Mouse (Mus musculus): ENCODE data around the gene Gm3020. TPM values are rescaled to one million over a fixed set of nuclear protein-coding genes. Genes with fewer than 3 reads are reported as not detected.
"Not testable (repeated sequence)": the region's sequence is repeated elsewhere in the genome, so short reads cannot be mapped to it uniquely, and the experiment has no call there.

Gm3020 gene
- 21.2 and 26.3 TPM in 2 replicates for polyA plus RNA-seq (2014; fragmentation: Nextera tagmentation; extraction: Ambion mirVana)

DNA sequence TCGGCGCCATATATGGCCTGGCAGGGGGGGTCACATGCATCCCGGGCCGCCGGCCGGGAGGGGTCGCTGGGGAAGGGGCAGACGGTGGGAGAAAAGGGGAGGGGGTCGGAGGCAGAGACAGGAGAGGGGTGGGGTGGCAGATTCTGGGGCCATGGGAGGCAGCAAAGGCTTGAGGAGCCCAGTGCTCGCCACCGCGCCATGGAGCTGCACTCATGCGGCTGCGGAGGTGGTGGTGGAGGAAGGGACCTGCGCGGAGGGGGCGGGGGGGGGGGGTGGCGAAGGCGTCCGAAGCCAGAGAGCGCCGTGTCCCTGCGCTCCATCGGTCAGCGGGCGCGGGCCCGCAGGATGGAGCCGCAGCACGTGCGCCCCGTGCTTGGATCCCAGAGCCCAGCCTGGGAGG lies at the start of gene Gm3020:
Gm3020 (plus strand) TSS at position 301 of the 400 bp plus-strand sequence.
- not testable (repeated sequence) for H3K9ac ChIP-seq (replicated peaks; ENCODE audit: low read depth, low read length); H3K27me3 ChIP-seq (ENCODE audit: control insufficient read depth, insufficient read depth, low read length); ATAC-seq (ENCODE audit: low read depth); H3K4me3 ChIP-seq (ENCODE audit: low read depth, low read length); H3K36me3 ChIP-seq (ENCODE audit: control insufficient read depth, insufficient read depth, low read length); H3K27ac ChIP-seq (ENCODE audit: low read depth, low read length); H3K9me3 ChIP-seq (ENCODE audit: control insufficient read depth, low read length); H3K4me1 ChIP-seq (ENCODE audit: control insufficient read depth, insufficient read depth, low read length); H3K4me2 ChIP-seq (ENCODE audit: low read depth, low read length)
- no CpG with 5 or more reads among the region's 32 CpGs for WGBS

DNA sequence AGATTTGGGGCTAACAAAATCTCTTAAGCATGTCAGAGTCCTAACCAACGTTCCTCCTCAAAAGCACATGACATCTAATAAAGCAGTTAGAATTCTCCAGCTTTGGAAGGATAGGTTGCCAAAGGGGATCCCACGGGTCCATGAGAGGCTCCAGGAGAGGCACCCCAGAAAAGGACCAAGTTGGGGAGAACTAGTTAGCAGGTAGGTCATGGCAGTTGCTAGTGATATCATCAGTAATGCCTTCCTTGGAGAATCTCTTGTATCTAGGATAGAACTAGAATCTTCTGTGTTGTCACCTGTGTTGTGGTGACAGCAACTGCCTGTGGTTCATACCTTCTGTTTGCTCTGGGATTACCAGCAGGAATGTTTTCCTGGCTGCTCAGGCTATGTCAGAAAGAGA lies 17.6 kb upstream of the Gm3020 start, which contains the start of gene Gm3012:
Gm3012 (plus strand) TSS at position 301 of the 400 bp plus-strand sequence.
- not testable (repeated sequence) for H3K9ac ChIP-seq (replicated peaks; ENCODE audit: low read depth, low read length); H3K27me3 ChIP-seq (ENCODE audit: control insufficient read depth, insufficient read depth, low read length); H3K27ac ChIP-seq (ENCODE audit: low read depth, low read length); H3K4me3 ChIP-seq (ENCODE audit: low read depth, low read length); ATAC-seq (ENCODE audit: low read depth); H3K4me1 ChIP-seq (ENCODE audit: control insufficient read depth, insufficient read depth, low read length); H3K4me2 ChIP-seq (ENCODE audit: low read depth, low read length); H3K36me3 ChIP-seq (ENCODE audit: control insufficient read depth, insufficient read depth, low read length); H3K9me3 ChIP-seq (ENCODE audit: control insufficient read depth, low read length)
- WGBS, result no CpG with 5 or more reads among the region's 2 CpGs

GRCm38 (mm10) chr14:3688483-3688882 lies 36.7 kb downstream of the Gm3020 start, which contains the start of gene Gm3043:
Gm3043 (plus strand) TSS chr14:3688783.
- no CpG with 5 or more reads among the region's 3 CpGs for WGBS
- not testable (repeated sequence) for ATAC-seq (ENCODE audit: low read depth)

More at GRCm38 (mm10) chr14:3688483-3688882, 36.7 kb downstream of the Gm3020 start, which contains the start of gene Gm3043:
- H3K27me3 ChIP-seq (ENCODE audit: control insufficient read depth, insufficient read depth, low read length); H3K4me3 ChIP-seq (ENCODE audit: low read depth, low read length); H3K9ac ChIP-seq (replicated peaks; ENCODE audit: low read depth, low read length); H3K4me2 ChIP-seq (ENCODE audit: low read depth, low read length); H3K27ac ChIP-seq (ENCODE audit: low read depth, low read length); H3K4me1 ChIP-seq (ENCODE audit: control insufficient read depth, insufficient read depth, low read length); H3K9me3 ChIP-seq (ENCODE audit: control insufficient read depth, low read length); H3K36me3 ChIP-seq (ENCODE audit: control insufficient read depth, insufficient read depth, low read length): not testable (repeated sequence)

Other genes with a start within 250 kb of the Gm3020 start
- 21.2 and 26.3 TPM in 2 replicates for gene Gm10409, start 239.4 kb upstream of the Gm3020 start, polyA plus RNA-seq (2014; fragmentation: Nextera tagmentation; extraction: Ambion mirVana)
- gene Gm3005, start 223.9 kb upstream of the Gm3020 start, polyA plus RNA-seq (2014; fragmentation: Nextera tagmentation; extraction: Ambion mirVana), result 9.2 and 12.1 TPM in 2 replicates
- gene Gm10408, start 202.7 kb upstream of the Gm3020 start, polyA plus RNA-seq (2014; fragmentation: Nextera tagmentation; extraction: Ambion mirVana), result not detected in 2 replicates
- not detected in 2 replicates for gene Gm3012, start 17.5 kb upstream of the Gm3020 start, polyA plus RNA-seq (2014; fragmentation: Nextera tagmentation; extraction: Ambion mirVana)
- gene Gm3043, start 36.8 kb downstream of the Gm3020 start, polyA plus RNA-seq (2014; fragmentation: Nextera tagmentation; extraction: Ambion mirVana), result not detected in 2 replicates
- gene Gm3002, start 158.0 kb downstream of the Gm3020 start, polyA plus RNA-seq (2014; fragmentation: Nextera tagmentation; extraction: Ambion mirVana), result 5.8 and 8.8 TPM in 2 replicates
- 0.28 and 0.39 TPM in 2 replicates for gene Gm3033, start 194.2 kb downstream of the Gm3020 start, polyA plus RNA-seq (2014; fragmentation: Nextera tagmentation; extraction: Ambion mirVana)
- not detected in 2 replicates for gene Gm2916, start 232.1 kb downstream of the Gm3020 start, polyA plus RNA-seq (2014; fragmentation: Nextera tagmentation; extraction: Ambion mirVana)